Mouse (Mus musculus) embryonic fibroblast, embryonic 13.5 days (primary cell): ENCODE results near the gene Tas2r143.

Experiments
- CTCF ChIP-seq: IDR thresholded peaks from 2 replicates; pipeline ENCODE4 v1.5.1; 2011; ENCODE audit warnings: mild to moderate bottlenecking, control low read depth, low read length, moderate library complexity, borderline replicate concordance; ENCODE audit not compliant: insufficient read depth
- POLR2A ChIP-seq: IDR thresholded peaks from 2 replicates; pipeline ENCODE4 v1.6.1; 2011; ENCODE audit warnings: low read depth, mild to moderate bottlenecking, control low read depth, low read length, moderate library complexity

GRCm38 (mm10) chr6:42376016-42376415 lies 24.0 kb upstream of the Tas2r143 start:
- TF ChIP-seq CTCF (no peak), POLR2A (no peak)
